Mouse (Mus musculus) left cerebral cortex, postnatal 10 days (tissue): Measurements from ENCODE around the gene Tada3. TPM values are rescaled to one million over a fixed set of nuclear protein-coding genes. Genes with fewer than 3 reads are reported as not detected.

Experiments used
- DNase-seq, 2 experiments: peaks; one replicate each; pipeline ENCODE4 v3.0.0; 2021 to 2022; ENCODE audit warnings: low spot score in 2 of 2, mixed read lengths in 1 of 2; ENCODE audit errors: extremely low spot score in 1 of 2
- intact Hi-C: fragments of 180-260 bp; cut with DNase I; formaldehyde crosslinking; loops from one replicate; pipeline ENCODE4 v1.15.1; 2025
- total RNA-seq, 2 experiments: library from RNA; stranded (reverse); gene quantifications; 2 replicates each; pipeline ENCODE4 v1.2.3; 2021

Tada3 gene
- total RNA-seq, 2 experiments from 2014 or later, result 50.5 to 52.5 TPM

DNA sequence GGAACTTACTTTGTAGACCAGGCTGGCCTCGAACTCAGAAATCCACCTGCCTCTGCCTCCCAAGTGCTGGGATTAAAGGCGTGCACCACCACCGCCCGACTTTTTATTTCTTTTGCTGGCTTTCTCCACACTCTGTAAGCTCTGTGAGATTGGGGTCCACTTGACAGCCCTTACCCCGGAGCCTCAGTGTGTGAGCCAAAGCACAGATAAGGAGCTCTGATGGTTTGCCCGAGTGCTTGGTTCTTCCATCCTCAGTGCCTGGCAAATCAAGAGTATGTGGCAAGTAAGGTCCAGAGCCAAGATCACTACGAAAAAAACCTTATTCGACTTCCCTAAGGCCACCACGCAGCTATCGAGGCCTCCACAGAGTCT is 14.3 kb upstream of the Tada3 start:
- DNase-seq, result no peak
- intact Hi-C loops, result no loop called here

DNA sequence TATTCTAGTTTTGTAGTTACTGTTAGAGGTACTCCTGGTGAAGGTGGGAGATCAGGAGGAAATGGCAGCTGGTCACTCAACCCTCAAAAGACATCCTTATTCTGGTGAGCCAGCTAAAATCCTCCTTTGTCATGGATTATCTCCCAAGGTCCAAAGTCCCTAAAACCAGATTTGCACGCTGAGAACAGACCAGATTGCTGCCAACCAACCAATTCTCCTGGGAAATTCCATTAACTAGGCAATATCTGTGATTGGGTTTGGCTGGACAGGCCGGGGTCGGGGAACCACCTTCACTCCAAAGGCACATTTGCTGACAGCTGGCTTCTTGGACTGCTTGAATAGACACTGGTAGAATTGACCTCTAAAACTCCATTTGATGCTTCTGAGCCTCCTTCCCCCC is 13.0 kb upstream of the Tada3 start:
- DNase-seq, result no peak
- intact Hi-C loops, result no loop called here

DNA sequence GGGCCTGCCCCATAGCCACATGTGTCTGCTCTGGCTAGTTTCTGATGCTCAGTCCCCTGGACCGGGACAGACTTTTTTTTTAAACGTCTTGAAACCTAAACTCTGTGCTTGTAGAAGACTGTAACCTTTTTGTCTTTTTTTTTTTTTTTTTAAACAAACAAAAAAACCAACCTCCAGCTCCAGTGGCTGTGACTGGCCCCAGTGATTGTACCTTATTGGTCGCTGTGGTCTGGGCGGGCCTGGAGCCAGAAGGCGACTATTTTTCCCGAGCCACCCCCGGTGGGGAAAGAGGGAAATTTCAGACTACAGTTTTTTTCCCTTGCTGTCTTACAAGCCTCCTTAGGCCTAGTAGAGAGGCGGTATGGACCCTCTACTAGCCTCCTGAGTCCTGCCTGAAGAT is 11.3 kb upstream of the Tada3 start, which contains the start of gene Ttll3:
TSS of gene Ttll3 (plus strand) at position 301 of the 400 bp plus-strand sequence.
- no peak for DNase-seq
- intact Hi-C loops, result no loop called here

DNA sequence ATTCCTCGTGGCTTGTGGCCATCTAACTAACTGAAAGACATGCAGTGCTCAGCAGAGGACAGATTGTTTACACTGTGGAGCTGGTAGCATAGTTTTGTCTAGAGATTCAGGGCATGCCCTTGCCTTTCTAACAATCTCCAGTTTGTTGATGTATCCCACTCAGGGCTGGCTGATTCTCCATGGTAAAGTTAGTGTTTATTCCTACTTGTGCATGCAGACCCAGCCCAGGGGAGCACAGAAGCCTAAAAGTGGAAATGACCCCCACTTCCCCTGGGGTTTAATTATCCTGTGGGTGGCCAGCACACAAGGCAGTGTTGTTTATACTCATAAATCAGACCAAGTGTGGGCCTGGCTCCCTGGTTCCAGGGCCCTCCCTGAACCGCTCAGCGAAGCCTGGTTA is 8.3 kb upstream of the Tada3 start:
- intact Hi-C loops, result no loop called here
- DNase-seq, result no peak

DNA sequence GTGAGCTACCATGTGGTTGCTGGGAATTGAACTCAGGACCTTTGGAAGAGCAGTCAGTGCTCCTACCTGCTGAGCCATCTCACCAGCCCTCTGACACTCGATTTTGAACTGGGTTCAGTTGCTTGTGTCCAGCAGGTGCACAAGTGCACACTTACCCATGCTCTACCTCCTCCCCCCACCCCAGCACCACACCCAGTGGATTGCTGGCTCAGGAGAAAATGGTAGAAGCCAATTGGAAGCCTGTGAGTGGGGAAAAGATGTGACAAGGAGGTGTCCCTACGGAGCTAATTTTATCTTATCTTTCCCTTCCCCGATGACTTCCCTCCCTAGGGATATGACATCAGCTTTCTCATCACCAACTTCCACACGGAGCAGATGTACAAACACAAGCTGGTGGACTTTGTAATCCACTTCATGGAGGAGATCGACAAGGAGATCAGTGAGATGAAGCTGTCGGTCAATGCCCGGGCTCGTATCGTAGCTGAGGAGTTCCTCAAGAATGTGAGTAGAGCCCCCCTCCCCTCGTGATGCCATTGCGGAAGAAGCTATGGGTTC is 7.6 kb upstream of the Tada3 start:
- no peak for DNase-seq
- intact Hi-C loops, result no loop called here

DNA sequence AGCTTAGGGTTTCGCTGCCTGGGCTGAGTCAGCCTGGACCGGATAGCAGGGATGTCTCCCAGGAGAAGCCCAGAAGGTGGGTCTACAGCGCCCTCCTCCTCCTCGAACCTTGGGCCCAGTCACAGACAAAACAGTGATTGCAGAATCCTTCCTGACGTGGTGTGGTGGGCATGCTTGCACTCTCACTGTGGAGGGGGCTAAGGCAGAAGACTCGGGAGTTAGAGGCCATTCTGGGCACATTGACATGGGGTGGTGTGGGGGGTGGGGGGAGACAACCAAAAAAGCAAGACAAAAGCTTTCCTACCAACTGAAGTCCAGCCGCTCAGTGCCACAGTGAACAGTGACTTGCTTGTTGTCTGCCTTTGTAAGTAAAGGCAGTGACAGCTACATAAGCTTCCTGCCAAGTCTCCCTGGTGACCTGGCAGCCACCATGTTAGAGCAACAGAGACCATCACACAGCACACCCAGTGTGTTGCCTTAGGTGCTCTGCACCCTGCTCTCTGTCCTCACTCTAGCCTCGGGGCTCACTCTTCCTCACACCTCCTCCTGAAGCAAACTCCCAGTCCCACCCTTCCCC is 6.8 kb upstream of the Tada3 start:
- intact Hi-C loops, result no loop called here
- no peak for DNase-seq

DNA sequence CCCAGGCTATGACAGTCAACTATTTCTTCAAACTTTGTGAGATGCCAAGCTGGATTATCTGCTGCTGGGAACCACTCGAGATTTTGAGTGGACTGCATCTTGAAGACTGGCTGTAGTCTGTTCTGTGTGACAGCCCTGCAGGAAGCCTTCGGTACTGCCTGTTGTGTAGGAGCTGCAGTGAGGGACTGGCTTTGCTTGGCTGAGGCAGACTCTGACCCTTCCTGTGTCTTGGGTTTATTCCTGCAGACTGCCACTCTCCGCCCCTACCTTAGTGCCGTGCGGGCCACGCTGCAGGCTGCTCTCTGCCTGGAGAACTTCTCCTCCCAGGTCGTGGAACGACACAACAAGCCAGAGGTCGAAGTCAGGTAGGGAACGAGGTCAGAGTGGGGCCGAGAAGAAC is 2.8 kb upstream of the Tada3 start:
- no peak for DNase-seq

DNA sequence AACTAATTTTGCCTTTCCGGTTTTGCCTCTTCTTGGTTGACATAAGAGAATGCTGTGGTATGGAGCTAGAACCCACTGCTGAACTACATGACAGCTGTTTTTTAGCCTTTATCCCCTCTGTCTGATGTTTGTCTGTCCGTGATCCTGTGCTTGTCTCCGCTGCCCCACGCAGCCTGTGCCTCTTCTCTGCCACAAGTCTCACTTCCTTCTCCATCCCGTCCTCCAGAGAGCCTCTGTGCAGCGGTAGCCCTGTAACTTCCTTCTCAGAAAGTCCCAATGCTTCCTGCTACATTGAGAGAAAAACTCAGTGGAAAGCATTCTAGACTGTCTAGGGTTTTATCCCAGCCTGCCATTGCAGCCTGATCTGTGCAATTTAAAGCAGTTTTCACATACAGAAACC is 1.6 kb upstream of the Tada3 start:
- DNase-seq, result no peak
- intact Hi-C loops, result no loop called here

More for the DNA sequence above, 2.8 kb upstream of the Tada3 start:
- intact Hi-C loops, result no loop called here

DNA sequence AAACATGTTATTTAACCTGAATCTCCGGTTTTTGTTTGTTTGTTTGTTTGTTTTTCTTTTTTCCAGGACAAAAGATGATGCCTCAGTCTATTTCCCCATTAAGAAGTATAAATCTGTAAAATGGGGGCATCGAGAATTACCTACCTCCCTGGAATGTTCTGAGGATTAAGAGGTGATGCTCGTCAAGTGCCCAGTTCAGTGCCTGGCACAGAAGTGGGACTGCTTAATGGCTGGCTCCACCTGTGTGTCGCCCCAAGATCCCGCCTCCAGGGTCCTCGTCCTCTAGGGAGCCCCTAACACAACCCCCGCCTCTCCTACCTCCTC is 549 bp downstream of the Tada3 start:
- DNase-seq, result peak in 1 of 2 experiments; percentile 37
- intact Hi-C loops, result no loop called here

DNA sequence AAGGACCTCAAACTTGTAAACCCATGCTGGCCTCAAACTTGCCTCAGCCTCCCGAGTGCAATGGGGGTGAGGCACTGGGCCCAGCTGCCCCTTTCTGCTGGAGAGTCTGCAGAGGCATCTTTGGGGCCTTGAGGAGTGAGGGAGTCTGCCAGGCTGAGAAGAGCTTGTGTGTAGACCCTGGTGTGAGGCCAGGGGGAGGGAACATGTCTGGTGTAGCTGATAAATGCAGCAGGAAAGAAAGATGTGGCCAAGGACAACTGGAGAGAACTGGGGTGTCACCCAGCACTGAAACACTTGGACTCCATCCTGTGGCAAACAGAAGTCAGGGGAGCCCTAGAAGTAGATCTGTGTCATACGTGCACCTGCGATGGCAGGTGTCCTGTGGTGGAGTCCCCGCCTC is 4.2 kb downstream of the Tada3 start:
- DNase-seq, result no peak
- intact Hi-C loops, result no loop called here

DNA sequence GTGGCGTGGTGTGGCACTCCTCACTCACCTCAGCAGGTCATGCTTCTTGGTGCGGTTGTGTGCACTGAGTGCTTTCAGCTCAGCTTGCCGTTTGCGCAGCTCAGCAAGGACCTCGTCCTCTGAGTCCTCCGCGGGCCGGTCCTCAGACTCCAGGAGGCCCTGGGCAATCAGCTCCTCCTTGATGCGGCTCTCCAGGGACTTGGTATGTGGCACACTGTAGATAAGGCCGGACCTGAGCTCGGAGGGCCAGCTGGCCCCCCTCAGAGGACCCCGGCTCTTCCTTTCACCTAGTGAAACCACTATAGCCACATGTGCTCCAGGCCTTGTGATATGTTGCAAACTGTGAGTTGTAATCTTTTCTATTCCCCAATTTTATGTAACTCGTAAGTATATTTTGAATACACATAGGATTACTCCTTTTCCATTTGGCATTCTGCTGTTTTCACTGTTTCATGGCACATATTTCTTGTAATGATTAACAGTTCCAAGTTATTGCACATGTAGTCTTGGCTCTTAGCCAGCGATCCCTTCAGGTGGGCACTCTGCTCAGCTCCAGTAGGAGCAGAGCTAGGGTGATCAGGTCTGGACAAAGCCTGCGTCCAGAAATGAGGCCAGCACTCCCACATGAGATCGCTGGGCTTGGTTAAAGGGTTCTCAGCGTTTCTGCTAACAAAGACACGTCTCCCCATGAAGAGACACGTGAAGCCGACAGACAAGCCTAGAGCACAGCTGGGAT is 7.3 kb downstream of the Tada3 start:
- intact Hi-C loops, result no loop called here

DNA sequence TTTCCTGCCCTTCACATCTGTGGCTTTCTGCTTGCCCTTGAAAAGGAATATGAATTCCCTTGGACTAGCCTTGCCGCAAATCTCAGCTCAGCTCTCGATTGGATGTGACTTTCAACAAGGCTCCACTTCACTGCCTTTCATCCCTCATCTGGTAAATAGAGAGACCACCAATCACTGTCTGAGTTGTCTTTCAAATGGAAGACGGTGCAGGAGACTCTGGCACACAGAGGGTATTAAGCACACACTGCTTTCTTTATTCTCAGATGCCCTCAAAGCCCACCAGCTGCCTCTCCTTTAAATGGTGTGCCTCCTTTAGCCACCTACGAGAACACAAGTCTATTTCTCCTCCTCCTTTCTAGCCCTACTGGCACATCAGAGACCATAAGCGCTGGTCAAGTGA is 9.1 kb downstream of the Tada3 start:
- no peak for DNase-seq
- intact Hi-C loops, result no loop called here

More for the DNA sequence above, 7.3 kb downstream of the Tada3 start:
- no peak for DNase-seq

DNA sequence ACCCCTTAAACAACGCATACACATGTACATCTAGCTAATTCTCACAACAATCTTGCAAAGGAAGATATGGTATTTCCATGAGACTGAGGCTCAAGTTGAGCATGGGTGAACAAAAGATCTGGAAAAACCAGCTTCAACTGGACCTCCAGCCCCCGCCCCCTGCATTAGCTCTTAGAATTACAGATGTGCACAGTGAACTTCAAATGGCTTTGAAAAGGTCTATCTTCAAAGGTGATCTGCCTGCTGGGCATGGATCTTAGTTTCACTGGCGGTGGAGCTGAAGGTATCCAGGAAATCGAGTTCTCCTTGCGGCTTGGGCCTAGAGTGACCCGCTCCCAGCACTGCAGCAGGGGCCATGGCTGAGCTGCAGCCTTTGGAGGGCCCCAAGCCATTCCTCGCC is 9.6 kb downstream of the Tada3 start:
- intact Hi-C loops, result no loop called here
- DNase-seq, result no peak

DNA sequence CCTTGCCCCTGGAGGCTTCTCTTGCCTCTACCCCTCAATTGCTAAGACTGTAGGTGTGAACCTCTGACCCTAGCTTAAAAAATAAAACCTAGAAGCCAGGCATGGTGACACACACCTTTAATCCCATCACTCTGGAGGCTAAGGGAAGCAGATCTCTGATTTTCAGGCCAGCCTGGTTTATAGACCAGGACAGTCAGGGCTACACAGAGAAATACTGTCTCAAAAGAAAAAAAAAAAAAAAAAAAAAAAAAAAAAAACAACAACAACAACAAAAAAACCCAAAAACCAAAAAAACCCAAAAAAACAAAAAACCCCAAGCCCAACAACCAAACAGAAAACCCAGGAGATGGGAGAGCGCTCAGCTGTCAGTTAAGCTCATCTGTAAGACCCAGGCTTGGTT is 10.1 kb downstream of the Tada3 start:
- intact Hi-C loops, result no loop called here
- DNase-seq, result no peak

DNA sequence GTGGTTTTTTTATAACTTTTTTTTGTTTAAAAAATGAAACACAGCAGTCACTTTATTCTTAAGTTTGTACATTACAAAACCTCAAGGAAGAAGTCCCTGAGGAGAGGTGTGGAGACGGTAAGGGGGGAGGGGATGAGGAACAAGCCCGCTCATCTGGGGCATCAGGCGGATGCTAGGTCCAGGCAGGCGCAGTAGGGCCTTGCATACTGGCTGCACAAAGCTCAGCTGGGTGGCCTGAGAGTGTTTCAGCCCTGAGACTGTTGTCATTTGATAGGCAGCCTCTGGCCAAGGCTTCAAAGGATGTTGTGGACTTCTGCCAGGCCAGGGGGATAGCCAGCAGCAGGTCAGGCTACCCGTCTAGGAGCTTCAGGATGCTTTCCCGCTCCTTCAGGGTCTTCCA is 11.0 kb downstream of the Tada3 start:
- DNase-seq, result no peak
- intact Hi-C loops, result no loop called here

DNA sequence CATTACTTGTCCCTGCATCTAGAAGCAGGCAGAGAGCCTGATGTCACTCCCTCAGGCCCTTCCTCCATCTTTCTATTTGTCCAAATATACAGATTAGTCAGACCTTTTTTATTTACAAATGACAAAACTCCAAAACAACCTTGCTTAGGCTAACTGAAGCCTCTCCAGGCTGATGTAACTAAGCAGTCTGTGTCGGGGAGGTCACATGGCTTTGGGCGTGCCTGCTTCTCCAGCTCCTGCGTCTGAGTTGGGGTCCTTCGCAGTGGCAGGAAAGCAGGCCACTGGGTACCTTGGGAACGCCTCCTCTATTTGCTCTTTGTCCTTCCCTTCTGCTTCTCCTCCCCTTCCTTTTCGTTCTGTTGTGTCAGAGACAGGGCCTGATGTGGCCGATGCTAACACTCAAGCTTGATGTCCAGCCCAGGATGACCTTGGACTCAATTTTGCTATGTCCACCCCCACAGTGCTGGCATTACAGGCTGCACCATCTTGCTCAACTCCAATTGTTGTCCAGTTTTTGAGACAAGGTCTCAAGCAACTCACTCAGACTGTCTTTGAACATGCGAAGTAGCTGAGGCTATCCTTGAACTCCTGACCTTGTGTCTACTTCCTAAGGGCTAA is 13.1 kb downstream of the Tada3 start:
- intact Hi-C loops, result no loop called here
- DNase-seq, result no peak

DNA sequence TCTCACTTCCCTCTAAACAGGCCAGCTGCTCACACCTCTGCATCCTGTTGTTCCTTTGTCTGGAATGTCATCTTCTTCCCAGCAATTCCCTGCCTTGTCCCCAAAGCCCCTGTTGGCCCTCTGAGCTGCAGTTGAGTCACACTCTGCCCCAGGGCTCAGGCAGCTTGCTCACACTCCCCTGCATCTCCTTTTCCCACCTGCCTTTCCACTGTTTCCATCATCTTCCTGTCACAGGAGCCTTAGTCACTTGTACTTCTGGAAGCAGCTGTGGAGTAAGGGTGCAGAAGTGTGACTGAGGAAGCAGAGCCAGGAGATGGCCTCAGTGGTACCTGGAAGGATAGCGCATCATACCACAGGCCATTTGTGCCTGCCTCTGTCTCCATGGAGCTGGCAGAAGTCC is 15.4 kb downstream of the Tada3 start:
- intact Hi-C loops, result no loop called here
- DNase-seq, result no peak

DNA sequence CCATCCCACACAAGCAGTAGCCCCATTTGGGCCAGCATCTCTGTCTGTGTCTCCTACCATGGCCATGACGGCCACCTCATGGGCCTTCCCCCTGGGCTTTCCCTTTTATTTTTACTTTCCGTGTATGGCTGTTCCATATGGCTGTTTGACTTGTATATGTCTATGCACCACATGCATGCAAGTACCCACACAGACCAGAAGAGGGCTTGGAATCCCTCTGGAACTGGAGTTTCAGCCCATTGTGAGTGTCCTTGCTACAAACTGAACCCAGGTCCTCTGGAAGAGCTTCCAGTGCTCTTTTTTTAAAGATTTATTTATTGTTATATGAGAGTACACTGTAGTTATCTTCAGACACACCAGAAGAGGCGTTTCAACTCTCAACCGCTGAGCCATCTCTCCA is 16.2 kb downstream of the Tada3 start:
- intact Hi-C loops, result no loop called here
- DNase-seq, result no peak

DNA sequence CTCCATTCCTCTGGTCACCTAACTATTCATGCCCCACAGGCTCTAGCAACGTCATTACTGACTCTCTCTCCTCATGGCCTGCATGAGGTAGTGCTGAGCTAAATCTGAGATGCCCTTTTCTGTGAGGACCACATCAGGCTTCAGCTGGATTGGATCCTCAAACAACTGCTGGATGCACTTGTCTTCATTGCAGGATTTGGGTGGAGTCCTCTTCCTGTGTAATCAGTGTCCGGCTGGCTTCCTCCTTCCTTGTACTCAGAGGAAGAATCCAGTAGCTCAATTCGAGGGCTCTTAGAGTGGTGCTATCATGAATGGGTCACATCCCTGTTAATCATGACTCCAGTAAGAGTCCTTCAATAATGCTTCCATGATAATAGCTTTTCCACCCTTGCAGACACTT is 24.0 kb downstream of the Tada3 start:
- intact Hi-C loops, result no loop called here
- no peak for DNase-seq

DNA sequence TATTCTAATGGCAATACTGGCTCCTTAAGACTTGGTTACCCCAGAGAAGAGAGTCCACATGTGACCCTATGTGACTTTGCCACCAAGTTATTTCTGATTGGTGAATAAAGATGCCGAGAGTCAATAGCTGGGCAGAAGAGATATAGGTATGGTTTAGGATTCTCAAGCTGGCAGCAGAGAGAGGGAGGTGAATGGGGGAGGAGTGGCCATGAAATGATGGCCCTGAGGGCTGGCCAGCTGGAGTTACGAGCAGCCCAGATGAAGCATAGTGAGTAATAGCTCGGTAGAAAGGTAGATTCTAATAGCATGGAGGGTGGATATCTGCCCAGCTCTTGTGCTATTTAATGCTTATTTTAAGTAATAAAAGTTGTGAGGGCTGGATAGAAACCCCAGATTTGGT is 24.9 kb downstream of the Tada3 start:
- intact Hi-C loops, result no loop called here
- DNase-seq, result no peak
